Mouse (Mus musculus): ENCODE data around the gene Ubxn2a.

DNA sequence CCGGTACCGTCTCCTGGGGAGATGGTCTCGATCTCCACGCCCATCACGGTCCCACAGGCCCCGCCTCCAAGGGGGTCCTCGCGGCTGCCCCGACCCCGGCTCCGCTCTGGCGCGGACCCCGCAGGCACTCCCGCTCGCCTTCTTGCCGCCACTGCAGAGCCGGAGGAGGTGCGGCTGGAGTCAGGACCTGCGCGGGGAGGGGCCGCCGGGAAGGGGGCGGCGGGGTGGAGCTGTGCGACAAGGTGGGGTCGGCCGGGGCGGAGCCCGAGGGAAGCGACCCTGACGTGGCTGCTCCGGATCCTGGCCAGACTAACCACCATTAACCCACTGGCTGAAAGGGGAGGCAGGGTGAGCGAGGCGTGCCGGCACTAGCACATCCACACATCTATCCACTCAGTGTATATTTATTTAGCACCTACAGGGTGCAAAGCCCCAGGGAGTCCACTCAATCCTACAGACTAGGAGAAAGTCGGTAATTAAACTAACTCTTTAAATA lies 66.1 kb downstream of the Ubxn2a start, which contains the start of gene Fkbp1b:
- TF ChIP-seq CTCF (IDR thresholded peaks at IDR 0.05; ENCODE audit: borderline replicate concordance, insufficient read depth, low read length) (no peak), POLR2A (IDR thresholded peaks at IDR 0.05; ENCODE audit: low read depth, low read length) (peak; percentile 81)
